Mouse (Mus musculus): Measurements from ENCODE around the gene Ppp1r37.
"Not testable (repeated sequence)": the region's sequence is repeated elsewhere in the genome, so short reads cannot be mapped to it uniquely, and the experiment has no call there.

Ppp1r37 gene

GRCm38 (mm10) chr7:19562643-19563410, at the start of gene Ppp1r37:
Gene Ppp1r37 (minus strand): TSS chr7:19563076.
- no peak for DNase-seq (ENCODE audit: low spot score in 2 of 2)

- no peak for DNase-seq (ENCODE audit: low spot score in 2 of 2)
These were observed 48.1 kb upstream of the Ppp1r37 start for GRCm38 (mm10) chr7:19610969-19611368.

GRCm38 (mm10) chr7:19609641-19610332, 46.9 kb upstream of the Ppp1r37 start:
- no peak for DNase-seq (ENCODE audit: low spot score in 2 of 2)

DNA sequence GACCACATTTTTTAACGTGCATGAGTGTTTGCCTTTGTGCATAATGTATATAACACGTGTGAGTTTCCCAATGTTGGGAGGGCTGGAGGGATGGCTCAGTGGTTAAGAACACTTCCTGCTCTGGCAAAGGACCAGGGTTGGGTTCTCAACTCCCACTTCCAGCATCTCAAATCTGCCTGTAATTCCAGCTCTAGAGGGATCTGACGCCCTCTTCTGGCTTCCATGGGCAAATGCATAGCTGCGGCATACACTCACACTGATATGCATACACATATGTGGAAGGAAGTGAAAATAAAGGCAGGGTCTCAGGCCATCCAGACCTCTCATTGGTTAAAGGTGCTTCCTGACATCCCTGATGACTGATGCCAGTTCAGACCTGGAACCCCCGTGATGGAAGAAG, 44.4 kb upstream of the Ppp1r37 start:
- no peak for DNase-seq (ENCODE audit: low spot score in 2 of 2)

GRCm38 (mm10) chr7:19604606-19605214, 41.8 kb upstream of the Ppp1r37 start:
- not testable (repeated sequence) for DNase-seq (ENCODE audit: low spot score in 2 of 2)

DNA sequence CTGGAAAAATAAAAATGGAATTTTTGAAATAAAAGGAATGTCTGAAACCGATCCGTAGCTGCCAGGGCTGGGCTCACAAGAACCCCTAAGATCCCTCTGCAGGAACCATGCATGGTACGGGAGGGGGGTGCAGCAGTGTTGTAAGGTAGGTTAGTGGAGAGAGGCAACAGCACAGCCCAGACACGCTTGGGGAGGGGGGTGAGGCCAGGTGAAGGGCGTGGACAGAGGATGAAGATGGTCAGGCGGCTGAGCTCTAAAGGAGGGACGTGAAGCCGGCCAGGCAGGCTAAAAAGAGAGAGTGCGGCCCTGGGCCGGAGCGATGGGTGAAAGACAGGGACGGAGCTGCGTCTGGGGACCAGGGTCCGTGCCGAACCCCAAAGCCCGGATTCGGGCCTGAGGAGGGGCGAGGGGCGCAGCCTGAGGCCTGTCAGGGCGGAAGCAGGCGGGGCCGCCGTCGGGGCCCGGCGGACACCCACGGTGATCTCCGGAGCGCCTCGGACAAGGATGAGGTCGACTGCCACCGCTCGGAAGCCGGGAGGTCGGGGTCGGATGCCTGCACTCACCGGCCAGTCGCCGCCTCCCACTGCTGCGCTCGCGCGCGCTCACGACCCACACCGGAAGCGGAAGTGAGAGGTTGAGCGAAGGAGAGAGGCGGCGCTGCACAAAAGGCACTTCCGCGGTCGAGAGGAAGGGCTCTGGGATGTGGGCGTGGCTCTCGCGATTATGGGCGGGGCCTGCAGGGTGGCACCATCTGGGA, 41.2 kb upstream of the Ppp1r37 start, which contains the start of gene Clasrp:
Gene Clasrp (minus strand): TSS at position 638 of the 757 bp plus-strand sequence.
- DNase-seq (ENCODE audit: low spot score in 2 of 2), result peak; percentile 85 to 95

DNA sequence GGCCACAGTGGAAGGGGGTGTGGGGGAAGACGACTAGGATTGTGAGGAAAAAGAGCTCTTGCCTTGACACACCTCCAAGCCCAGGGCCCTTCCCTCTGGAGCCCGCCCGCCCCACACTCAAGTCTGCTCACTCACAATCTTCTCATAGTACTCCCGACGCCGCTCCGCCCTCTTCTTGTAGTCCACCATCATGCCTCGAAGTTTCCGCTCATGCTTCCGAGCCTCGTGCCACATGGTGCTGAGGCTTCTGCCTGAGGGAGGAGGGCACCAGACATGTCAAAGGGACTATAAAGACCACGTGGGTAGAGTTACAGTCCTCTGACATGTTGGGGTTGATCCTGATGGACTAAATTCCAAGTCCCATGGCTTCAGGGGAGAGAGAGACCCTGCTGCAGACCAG, 40.2 kb upstream of the Ppp1r37 start:
- no peak for DNase-seq (ENCODE audit: low spot score in 2 of 2)

DNA sequence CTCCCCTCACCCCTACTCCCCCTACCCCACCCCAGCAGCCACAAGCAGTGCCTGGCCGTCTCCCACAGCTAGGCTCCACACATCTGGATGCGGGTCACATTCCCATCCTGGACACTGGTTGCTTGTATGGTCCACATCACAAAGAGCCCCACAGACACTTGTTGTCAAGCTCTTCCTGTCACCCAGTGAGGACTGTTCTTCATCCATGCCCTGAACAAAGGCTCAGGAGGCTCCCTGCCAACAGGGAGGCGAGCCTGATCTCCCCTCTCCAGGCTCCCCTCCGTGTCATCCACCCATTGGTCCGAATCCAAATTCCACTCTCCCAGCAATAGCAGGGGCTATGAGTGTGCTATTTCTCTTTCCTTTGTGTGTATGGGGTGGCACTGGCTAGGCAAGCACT, 37.7 kb upstream of the Ppp1r37 start:
- peak; percentile 55 to 59 for DNase-seq (ENCODE audit: low spot score in 2 of 2)

DNA sequence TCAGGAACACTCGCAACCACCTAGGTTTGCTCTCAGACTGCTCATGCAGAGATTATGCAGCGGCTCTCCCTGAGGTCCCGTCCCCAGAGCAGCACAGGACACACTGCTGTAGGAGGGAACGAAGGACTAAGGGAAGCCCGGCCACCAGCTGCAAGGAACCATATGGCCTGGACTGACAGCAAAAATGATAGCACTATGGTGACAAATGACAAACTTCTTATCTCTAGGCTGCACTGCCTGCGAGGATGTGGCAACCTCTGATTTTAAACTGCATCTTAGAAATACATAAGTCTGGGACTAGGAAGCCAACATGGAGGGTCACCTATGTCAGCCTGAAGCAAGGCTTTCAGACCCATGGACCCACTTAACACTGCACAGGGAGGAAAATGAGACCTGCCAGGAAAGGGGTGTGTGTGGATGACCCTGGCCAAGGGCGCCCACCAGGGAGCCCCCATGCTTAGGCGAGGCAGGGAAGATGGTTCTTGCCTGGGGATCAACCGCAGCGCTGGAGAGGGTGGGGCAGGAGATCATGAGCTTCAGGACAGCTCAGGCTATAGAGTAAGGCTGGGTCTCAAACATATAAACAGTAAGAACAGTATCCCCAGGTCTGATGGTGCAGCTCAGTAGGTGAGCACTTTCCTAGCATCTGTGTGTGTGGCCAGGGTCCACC, 30.3 kb upstream of the Ppp1r37 start:
- DNase-seq (ENCODE audit: low spot score in 2 of 2), result no peak

- peak; percentile 67 to 85 for DNase-seq (ENCODE audit: low spot score in 2 of 2)
These were observed 27.0 kb upstream of the Ppp1r37 start for GRCm38 (mm10) chr7:19589917-19590316.

DNA sequence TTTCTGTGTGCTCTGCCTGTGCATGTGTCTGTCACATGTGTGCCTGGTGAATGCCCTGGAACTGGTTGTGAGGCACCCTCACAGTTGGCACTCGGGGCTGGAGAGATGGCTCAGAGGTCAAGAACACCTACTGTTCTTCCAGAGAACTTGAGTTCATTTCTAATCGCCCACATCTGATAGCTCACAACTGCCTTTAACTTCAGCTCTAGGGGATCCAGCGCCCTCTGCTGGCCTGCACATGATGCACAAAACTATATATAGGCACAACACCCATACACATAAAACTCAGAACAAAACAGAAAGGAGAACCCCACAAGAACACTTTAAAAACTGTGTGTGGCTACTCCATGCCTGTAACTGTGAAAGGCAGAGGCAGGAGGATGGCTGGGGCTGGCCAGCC, 26.3 kb upstream of the Ppp1r37 start:
- DNase-seq (ENCODE audit: low spot score in 2 of 2), result peak in 1 of 2 experiments; percentile 51

DNA sequence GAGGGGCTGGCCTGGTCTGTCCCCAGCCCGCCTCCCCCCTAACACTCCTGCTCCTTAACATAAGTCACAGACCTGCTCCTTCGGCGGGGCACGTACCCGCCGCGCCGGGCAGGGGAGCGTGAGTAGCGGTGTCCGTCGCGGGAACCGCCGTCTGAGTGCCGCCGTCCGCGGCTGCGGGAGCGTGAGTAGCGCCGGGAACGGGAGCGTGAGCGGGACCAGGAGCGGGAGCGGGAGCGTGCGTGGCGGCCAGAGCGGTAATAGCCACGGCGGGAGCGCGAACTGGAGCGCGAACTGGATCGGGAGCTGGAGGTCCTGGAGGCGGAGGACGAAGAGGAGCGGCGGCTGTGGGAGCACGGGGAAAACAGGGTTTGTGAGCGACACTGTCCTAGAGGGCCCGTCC, 23.4 kb upstream of the Ppp1r37 start:
- DNase-seq (ENCODE audit: low spot score in 2 of 2), result no peak

- no peak for DNase-seq (ENCODE audit: low spot score in 2 of 2)
These were observed 17.8 kb upstream of the Ppp1r37 start for GRCm38 (mm10) chr7:19580634-19581033.

GRCm38 (mm10) chr7:19579751-19580150, 16.9 kb upstream of the Ppp1r37 start:
- no peak for DNase-seq (ENCODE audit: low spot score in 2 of 2)

GRCm38 (mm10) chr7:19578436-19578835, 15.6 kb upstream of the Ppp1r37 start:
- no peak for DNase-seq (ENCODE audit: low spot score in 2 of 2)

DNA sequence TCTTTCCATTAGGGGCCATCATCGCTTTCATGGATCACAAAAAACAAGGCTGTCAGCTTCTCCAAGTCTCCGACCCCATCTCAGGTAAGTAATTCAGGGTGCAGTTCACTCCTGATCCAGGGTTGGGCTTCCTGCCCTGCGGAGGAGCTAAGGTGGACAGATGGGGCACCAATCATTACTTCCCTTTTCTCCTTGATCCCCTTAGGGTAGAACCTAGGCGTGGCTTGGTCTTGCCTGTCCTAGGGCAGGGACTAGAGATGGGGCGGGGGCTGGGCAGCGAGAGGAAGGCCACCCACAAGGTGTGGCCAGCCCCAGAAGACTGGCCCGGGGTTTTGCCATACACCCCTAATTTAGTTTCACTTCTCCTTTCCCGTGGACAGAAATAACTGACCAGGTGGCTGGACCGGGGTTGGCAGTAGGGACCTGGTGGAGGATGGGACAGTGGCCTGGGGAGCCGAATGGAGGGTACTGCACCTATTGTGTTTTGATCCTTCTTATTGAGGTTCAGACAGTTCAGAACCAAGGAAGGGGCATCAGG, 15.1 kb upstream of the Ppp1r37 start:
- DNase-seq (ENCODE audit: low spot score in 2 of 2), result no peak

DNA sequence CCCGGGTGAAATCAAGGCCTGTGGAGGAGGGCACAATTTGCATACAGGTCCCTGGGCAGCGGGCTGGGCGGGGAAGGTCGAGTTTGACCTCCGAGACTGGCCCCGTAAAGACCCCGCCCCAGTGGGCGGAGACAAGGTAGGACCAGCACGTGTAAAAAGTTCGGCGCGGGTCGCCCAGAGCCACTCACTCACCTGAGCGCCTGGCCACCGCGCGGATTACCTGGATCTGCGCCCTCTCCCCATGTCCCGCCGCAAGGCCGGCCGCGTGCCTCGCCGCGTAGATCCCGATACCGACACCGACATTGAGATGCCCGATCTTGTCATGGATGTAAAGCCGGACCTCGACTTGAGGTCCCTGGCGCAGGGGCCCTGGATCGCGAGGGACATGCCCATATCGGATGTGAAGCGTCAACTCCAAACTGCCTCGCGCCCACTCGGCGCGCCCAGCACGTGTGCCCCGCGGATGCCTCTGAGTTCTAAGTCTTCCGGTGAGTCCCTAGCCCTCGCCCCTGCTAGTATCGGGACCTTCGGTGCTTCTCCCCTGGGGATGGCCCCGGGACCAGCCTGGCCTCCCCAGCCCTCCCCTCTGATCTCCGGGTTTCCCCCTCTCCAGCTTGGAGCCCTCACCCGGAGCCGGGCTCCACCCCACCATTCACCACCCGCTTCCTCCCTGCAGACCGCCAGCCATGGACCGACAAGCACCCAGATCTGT, 14.4 kb upstream of the Ppp1r37 start, which contains the start of the genes Zfp296 and Gemin7:
Gene Zfp296 (plus strand): TSS at position 147 of the 712 bp plus-strand sequence.
Gene Gemin7 (minus strand): TSS at position 455 of the 712 bp plus-strand sequence.
- no peak for DNase-seq (ENCODE audit: low spot score in 2 of 2)

- no peak for DNase-seq (ENCODE audit: low spot score in 2 of 2)
These were observed 12.7 kb upstream of the Ppp1r37 start for GRCm38 (mm10) chr7:19575559-19575958.

- no peak for DNase-seq (ENCODE audit: low spot score in 2 of 2)
These were observed 10.9 kb upstream of the Ppp1r37 start for GRCm38 (mm10) chr7:19573776-19574140.
